Mouse (Mus musculus) spleen, postnatal 14 days (tissue): ENCODE data around the gene Tmbim1.

Experiments
- DNase-seq, 2 experiments: peaks; one replicate each; pipeline ENCODE4 v3.0.0; 2021 to 2022; ENCODE audit warnings: low spot score in 2 of 2

Gene Tmbim1

DNA sequence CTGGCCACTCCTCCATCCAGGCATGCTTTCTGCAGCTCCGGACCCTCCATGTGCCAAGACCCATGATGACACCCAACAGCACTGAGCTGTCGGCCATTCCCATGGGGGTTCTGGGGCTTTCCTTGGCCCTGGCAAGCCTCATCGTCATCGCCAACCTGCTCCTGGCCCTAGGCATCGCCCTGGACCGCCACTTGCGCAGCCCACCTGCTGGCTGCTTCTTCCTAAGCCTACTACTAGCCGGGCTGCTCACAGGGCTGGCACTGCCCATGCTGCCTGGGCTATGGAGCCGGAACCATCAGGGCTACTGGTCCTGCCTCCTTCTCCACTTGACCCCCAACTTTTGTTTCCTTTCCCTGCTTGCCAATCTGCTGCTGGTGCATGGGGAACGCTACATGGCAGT is 26.9 kb downstream of the Tmbim1 start, which contains the start of gene Gpbar1:
TSS of gene Gpbar1 (plus strand) at position 13 of the 400 bp plus-strand sequence.
- DNase-seq = no peak

DNA sequence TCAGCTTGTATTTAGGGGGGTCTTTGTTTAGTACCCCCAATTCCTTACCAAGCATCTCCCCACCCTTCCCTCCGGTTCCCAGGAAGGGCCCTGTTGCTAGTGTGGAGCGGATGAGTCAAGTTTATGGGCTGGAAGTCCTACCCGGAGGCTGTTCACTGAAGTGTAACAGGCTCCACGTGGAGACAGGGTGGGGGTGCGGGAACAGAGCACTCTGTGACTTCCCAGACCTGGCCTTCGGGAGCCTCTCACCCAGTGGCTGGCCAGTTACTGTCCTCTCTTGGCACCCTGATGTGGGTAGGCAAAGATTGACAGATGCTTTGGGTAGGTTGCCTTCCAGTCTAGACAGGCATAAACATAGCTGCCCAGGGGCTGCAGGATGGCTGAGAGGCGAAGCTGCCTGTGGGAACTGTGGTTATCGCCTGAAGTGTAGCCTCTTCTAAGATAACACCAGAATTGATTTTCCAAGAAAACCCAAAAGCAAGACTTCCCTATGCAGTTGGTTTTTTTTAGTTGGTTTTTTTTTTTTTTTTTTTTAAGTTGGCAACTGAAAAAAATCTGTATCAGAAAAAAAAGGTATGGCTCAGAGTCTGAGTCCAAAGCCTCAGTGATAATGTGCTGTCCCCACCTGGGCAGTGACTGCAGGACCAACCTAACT is 27.4 kb downstream of the Tmbim1 start:
- no peak for DNase-seq

DNA sequence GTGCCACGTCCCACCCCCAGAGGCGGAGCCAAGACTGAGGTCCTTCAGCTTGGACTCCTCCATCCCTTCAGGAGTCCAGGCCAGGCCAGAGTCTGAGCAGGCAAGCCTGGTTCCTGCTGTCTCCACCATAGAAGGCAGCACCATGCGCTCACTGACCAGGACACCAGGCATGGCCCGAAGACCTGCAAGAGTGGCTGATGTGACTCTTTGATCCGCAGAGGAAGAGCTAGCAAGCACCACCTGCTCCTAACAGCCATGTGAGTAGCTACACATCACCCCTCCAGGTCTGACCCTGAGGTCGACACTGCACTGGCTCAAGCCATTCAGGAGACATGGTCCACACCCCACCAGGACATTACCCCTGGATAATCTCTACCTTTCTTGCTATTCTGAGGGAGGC is 28.4 kb downstream of the Tmbim1 start:
- no peak for DNase-seq

DNA sequence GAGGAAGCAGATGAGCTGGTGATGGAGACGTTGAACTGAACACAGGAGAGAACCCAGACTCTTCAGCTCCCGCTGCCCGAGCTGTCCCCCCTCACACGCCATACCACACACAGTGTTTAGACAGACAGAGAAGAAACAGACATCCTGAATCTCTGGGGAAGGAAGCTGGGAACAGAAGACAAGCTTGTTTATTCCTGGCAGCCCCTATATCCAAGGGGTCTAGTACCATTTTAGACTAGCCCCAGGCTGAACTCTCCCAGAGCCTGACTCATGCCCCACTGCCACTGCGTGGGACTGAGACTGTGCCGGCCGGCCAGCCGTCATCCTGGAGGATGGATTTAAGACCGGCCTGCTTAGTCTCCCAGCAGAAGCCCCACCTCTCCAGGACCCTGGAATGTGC is 30.4 kb downstream of the Tmbim1 start:
- DNase-seq = no peak

DNA sequence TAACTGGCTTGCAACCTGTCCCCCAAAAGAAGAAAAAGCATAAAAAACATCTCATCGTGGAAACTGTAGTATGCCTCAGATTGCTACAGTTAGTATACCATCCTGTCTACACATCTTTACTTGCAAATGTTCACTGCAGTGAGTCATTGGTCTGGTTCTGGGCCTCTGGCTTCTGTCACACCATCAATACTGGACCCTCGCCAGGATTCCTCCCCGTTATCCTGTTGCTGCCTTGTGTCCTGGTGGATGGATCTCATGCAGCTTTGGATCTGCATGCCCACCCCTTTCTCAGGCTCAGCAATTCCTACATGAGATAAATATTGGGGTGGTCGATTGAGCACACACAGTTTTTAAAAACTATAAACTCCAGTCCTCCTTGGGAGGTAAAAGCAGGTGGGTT is 33.8 kb downstream of the Tmbim1 start:
- DNase-seq = no peak

DNA sequence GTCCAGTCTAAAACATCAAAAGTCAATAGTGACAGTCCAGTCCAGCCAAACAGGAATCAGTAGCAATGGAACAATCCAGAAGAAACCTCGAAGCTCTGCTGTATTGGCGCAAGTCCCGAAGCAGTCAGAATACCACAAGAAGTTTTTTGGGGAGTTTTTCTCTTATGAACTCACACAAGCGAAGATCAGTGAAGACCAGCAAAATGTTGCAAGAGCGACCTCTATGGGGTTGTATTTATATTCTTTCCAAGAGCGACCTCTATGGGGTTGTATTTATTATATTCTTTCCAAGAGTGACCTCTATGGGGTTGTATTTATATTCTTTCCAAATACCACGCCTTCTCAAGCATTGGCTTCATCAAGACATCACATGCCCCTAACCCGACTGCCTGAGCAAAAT is 36.7 kb downstream of the Tmbim1 start:
- no peak for DNase-seq

DNA sequence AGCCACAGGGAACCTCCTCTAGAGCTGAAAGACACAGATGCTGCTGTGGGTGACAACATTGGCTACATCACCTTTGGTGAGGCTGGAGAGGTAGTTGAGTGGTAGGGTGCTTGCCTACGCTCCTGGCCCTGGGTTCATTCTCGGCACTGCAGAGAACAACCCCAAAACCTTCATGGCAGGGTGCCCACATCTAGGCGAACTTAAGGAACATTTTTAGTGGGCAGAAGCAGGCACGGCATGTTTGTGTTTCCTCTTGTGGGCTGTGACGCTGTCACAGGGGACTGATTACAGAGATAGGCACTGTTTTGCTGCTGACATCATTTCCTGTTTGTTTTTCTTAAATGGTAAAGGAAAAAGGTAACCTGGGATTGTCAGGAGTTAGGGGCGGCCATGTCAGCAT is 42.9 kb downstream of the Tmbim1 start:
- DNase-seq = no peak

DNA sequence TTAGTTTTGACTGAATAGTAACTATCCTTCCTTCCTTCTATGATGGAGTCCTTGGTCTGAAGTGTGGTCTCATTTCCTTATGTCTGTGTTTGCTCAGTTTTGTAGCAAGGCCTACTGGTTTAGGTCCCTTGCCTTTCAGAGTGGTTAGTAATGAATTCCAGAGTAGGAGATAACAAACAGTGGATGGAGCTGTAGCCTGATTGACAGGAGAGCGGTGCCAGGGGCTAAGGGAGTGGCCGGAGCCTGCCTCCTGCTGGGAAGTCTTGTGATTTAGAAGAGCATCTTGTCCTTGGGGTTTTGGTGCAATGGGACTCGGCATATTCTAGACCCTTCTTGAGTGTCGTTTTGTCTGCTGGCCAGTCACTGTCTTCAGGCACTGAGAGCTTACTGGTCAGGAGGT is 48.6 kb downstream of the Tmbim1 start:
- no peak for DNase-seq

DNA sequence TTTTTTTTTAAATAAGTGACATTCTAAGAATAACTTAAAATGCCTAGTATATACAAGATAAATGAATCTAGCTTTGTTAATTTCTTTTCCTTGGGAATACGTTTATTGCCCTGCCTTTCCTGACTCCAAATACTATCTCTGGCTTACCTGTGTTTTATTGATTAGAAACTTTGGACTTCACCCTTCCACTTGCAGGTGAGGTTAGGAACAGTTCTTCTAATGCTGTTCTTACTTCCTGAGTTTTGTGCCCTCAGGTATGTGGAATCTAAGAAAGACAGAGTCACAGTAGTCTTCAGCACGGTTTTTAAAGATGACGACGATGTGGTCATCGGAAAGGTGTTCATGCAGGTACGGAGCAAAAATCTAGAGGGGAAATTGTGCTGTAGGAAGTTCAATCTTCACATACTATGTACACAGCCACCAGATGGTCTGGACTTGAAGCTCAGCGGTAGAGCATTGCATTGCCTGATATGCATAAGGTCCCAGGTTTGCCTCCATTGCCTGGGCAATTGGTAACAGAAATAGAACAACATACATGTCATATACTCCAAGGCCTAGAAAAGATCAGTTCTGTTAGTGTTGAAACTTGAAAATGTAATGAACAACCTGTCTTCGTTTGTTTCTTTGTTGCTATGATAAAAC is 49.6 kb downstream of the Tmbim1 start:
- no peak for DNase-seq

DNA sequence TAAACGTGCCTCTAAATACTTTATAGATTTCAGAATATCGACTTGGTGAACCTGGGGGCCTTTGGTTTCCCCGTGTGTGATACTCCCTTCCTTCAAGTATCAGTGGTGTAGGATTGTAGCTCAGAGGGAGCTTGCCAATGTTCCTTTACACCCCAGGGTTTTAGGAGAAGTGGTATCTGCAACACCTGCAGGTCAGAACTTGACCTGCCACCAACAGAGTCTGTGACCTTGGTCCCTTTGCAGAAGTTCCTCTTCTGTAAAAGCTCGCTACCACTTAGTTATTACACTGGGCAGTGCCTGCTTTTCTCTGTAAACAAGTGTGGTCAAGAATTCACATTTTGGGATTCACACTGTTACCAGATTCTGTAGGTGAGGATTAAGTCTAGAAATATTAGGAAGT is 55.3 kb downstream of the Tmbim1 start:
- DNase-seq = no peak

DNA sequence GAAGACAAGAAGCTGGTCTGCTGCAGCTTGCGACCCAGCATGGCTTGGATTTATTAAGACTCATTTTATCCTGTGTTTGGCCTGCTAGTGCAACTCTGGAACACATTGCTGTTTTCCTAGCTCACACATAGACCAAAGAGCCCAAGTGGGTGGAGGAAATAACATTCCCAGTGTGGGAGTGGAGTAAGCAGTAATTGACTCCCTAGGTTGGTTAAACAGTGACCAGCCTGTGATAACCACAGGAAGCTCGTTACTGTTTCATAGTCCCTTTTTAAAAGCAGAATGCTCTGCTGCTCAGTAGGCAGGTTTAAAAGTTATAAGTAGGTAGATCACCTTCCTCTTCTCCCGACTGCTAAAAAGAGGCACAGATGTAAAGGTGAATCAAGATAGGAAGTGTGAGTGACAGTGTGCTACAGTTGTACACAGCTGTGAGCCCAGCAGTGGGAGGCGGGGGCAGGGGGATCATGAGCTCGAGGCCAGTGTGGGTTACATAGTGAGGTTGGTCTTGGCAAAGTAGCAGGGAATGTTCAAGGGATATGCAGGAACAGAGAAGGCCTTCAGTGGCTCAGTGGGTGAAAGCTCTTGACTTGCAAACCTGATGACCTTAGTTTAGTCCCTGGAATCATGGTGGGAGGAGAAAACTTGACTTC is 56.0 kb downstream of the Tmbim1 start:
- DNase-seq = no peak

DNA sequence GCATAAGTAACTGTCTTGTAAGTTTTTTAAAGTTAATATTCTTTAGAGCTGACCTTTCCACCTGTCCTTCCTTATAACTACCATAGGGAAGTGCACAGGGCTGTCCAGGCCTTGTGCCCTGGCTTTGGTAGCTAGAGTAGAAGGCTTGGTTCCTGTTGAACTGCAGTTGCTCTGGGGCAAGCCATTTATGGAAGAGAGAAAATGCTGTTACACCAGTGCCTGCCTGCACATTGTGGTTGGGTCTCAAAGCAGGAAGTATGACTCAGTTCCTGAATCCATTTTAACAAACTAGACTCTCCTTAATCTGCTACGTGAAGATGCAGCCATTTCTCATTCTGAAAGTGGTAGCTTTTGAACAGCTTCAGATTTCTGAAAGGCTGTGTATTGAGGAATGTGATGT is 56.6 kb downstream of the Tmbim1 start:
- no peak for DNase-seq

DNA sequence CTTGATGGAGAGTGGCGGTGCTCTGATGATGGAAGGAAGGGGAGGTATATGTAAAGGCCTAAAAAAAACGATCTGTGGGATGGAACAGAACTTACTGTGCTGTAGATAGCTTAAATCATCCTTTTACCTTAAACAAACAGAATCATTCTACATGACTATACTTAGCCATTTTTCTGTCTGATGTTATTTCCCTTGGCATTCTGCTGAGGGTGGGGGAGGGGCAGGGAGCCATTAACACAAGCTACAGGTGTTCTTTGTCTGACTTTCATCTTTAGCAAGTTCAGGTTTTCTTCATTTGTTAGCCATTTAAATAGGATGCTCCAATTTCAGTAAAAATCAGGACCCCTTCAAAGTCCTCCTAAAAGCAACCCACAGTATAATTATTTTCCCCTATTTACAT is 59.9 kb downstream of the Tmbim1 start:
- no peak for DNase-seq

DNA sequence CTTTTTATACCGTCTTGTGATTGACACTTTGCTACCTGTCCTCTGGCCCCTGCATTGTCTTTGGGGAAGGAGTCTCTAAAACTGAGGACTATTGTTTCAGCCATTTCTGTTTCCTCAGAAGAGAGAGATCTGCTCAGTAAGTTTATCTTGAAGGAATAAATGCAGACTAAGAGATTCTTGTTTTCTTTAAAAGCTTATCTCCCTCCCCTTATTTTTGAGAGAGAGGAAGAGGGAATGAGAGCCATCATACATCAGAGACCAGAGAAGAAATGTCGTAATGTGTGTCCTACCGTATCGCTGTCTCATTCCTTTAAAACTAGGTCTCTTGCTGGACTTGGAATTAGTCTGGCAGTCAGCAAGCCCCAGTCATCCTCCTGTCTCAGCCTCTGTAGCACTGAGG is 64.6 kb downstream of the Tmbim1 start:
- DNase-seq = no peak

DNA sequence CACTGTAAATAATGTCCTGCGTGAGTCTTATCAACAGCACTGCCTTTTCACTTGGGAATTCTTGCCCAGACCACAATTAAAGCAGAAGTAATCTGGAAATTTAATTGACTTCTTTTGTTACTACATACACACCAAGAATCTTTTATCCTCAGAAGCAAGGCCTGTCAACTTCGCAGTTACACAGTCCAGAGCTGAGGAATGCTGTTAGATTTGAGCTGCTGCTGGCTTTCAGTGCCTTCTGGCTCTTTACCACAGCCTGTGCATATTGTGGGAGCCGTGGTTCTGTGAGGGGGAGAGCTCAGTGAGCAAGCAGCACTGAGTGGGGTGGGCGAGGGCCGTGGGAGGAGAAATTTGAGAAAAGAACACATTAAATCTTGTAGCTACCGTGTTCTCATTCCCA is 65.1 kb downstream of the Tmbim1 start:
- no peak for DNase-seq

DNA sequence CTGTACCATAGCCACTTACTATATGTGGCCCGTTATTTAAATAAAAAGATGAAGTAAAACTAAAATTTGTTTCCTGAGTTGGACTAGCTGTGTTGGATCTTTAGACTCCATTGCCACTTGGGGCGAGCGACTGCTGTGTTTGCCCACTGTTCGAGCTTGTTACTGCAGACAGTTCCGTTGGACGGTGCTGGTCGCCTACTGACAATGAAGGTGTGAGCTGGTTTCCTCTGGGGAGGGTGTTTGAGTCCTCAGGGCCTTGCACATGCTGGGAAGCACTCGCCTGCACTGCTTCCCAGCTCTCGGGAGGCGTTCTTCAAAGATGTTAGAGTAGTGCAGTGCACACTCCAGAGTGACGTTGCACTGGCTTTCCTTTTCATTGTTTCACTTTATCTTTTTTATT is 65.8 kb downstream of the Tmbim1 start:
- no peak for DNase-seq

DNA sequence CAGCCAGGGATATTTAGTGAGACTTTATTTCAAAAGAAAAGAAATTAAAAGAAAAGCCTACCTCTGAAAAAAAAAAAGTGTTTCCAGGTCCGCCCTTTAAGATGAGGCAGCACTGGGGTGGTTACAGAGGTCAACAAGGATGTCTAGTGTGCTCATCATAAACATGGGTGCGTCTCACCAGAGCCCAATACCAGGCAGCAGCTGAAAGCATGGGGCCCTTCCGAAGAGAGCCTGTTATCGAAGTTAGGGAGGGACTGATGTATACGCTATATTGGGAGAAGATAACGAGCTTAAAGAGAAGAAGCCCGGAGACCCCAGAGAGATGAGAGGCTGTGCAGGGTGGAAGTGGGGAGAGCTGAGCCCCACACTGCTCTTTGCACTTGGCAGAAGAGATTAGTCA is 66.3 kb downstream of the Tmbim1 start:
- DNase-seq = no peak
